Mouse (Mus musculus): Measurements from ENCODE around the gene Coq7.

DNA sequence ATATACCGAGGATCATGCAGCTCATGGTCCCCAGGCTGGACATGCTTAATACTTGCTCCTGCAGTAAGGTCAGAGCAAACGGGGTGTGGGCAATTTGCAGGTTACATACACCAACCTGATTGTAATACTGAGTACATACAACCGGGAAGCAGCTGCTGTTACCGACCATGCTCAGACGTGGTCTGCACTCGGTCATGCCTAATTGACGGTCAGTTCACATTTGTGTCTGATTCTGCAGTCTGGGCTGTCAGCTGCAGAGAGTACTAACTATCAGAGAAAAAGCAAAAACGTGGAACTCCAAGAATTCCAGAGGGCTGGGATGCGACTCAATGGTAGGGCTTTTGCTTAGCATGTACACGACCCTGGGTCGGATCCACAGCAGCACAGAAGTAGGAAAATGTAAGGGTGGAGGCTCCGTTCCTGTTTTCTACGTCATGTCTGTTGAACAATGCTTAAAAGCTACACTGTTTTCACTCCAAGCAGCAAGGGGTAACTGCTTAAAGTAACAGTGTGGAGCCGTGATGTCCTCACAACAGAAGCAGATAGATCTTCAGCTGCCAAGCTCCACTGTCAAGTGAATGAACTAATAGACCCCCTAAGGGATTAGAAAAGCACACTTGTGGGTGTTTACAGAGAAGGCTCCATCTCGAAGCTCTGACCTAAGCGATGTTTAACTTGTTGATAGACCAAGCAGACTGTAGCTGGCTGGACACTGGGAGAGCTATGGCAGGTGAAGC is 71.6 kb downstream of the Coq7 start:
- TF ChIP-seq POLR2A (IDR thresholded peaks at IDR 0.05; ENCODE audit: insufficient read length, low read depth) = no peak
- no peak for TF ChIP-seq TCF3 (IDR thresholded peaks at IDR 0.05; ENCODE audit: insufficient read length, low read depth)
- TF ChIP-seq MAX (IDR thresholded peaks at IDR 0.05; ENCODE audit: low read depth) = no peak
- no peak for TF ChIP-seq SRF (IDR thresholded peaks at IDR 0.05; ENCODE audit: control insufficient read depth, insufficient read length, low read depth)
- TF ChIP-seq TCF12 (IDR thresholded peaks at IDR 0.05; ENCODE audit: insufficient read depth, poor library complexity, severe bottlenecking) = no peak
- no peak for TF ChIP-seq USF1 (IDR thresholded peaks at IDR 0.05; ENCODE audit: low read depth)
- TF ChIP-seq E2F4 (IDR thresholded peaks at IDR 0.05; ENCODE audit: insufficient read depth) = no peak
- TF ChIP-seq CEBPB (IDR thresholded peaks at IDR 0.05; ENCODE audit: insufficient read depth, poor library complexity, severe bottlenecking) = no peak
- TF ChIP-seq POLR2AphosphoS2 (IDR thresholded peaks at IDR 0.05; ENCODE audit: insufficient read length, low read depth) = no peak
- peak in 1 of 3 experiments; percentile 20 for TF ChIP-seq MYOD1 (IDR thresholded peaks at IDR 0.05; ENCODE audit: control insufficient read depth in 1 of 3, insufficient read length in 2 of 3, low read depth in 2 of 3)
- TF ChIP-seq REST (IDR thresholded peaks at IDR 0.05; ENCODE audit: insufficient read depth, insufficient read length) = no peak
- TF ChIP-seq MYOG (IDR thresholded peaks at IDR 0.05; ENCODE audit: control insufficient read depth in 1 of 3, insufficient read depth in 1 of 3, insufficient read length in 2 of 3, low read depth in 2 of 3) = no peak
